Mouse (Mus musculus): ENCODE measurements at regions not wholly inside any gene's neighbourhood (a gene's known extent, or its start where the extent isn't known, plus 50 kb on each side); places are given as distances from the start of the nearest gene placed in this dataset.

DNA sequence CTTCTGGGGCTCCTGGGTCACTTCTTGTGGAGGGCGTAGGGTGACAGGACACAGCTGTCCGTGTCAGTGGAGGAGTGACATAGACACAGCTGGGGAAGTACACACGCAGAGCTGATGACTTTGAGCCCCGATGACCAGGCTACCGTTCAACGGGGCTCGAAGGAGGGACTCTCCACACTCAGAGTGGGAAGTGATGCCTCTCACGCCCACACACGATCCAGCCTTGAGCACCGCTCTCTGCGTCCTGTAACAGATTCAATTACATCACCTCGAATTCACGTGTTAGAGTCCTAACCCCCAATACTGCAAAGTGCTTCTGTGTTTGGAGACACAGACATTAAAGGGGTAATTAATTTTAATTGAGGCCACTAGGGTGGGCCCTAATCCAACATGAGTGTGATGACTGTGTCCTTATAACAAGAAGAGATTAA lies 101.4 kb upstream of the Sdk2 start:
- Histone ChIP-seq H3K9ac (ENCODE audit: insufficient read depth, low read depth, low read length, poor library complexity, severe bottlenecking) (no peak overlapping the region), H3K36me3 (ENCODE audit: control insufficient read depth, insufficient read depth, low read length, poor library complexity, severe bottlenecking) (no peaks in the 10 kb centered on the region), H3K9me3 (ENCODE audit: control insufficient read depth, insufficient read depth, low read depth, low read length) (no peaks in the 10 kb centered on the region), H3K4me1 (ENCODE audit: control insufficient read depth in 2 of 2, insufficient read depth in 2 of 2, low read length in 2 of 2, poor library complexity in 1 of 2) (peaks cover 0 to 2% of the 10 kb centered on the region in 2 experiments; a peak in 1 of 4 replicates), H3K4me3 (ENCODE audit: insufficient read depth in 1 of 2, low read depth in 1 of 2, low read length in 2 of 2, poor library complexity in 1 of 2, severe bottlenecking in 1 of 2) (no peak overlapping the region), H3K27ac (ENCODE audit: insufficient read depth, low read depth, low read length, poor library complexity, severe bottlenecking) (no peak overlapping the region)
- no peak for DNase-seq (ENCODE audit: low read depth, low spot score)
- in situ Hi-C loops (cut with MboI; ENCODE audit: low sequenced_read_pairs in 2 of 2, unreplicated experiment in 2 of 2): no loop called here
- TF ChIP-seq MAFK (IDR thresholded peaks at IDR 0.05; ENCODE audit: insufficient read depth, low read depth, low read length) (no peak), CHD2 (IDR thresholded peaks at IDR 0.05; ENCODE audit: low read depth, low read length) (no peak), HCFC1 (IDR thresholded peaks at IDR 0.05; ENCODE audit: borderline replicate concordance, insufficient read depth, low read length) (no peak), ZC3H11A (IDR thresholded peaks at IDR 0.05; ENCODE audit: borderline replicate concordance, low read depth, low read length) (no peak), ZNF384 (IDR thresholded peaks at IDR 0.05; ENCODE audit: low read depth, low read length) (no peak)

DNA sequence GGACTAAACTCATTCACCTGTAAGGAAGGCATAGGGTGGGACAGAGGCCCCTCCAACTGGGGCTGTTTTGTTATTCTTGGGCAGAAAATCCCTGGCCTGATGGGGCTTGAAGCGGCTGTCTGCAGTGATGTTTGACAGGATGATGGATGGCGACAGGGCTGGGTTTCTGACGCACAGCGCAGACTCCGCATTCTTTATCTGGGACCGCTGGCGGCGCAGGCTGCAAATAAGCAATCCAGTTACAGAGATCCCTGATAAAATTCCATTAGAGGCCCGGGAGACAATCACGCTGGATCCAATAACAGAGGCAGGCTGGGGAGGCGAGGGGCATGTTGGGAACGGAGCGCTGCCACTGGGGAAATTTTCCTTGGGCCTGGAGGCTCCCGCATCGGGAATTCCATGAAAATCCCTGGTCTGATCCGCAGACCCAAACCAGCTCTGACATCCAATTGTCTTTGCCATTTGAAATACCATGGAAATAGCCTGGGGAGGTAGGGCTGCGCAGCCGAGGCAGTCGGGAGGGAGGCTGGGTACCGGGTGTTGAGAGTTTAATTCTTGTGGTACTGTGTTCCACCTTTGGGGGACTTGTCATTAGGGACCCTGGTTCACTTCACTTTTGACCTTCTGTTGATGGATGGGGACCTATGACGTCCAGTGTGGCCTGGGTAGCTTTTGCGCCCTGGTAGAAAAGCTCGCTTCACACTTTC lies 99.0 kb upstream of the Sdk2 start:
- H3K36me3 ChIP-seq (ENCODE audit: control insufficient read depth, insufficient read depth, low read length, poor library complexity, severe bottlenecking): no peaks in the 10 kb centered on the region
- H3K4me3 ChIP-seq (ENCODE audit: insufficient read depth in 1 of 2, low read depth in 1 of 2, low read length in 2 of 2, poor library complexity in 1 of 2, severe bottlenecking in 1 of 2): no peak overlapping the region
- peaks cover 0 to 2% of the 10 kb centered on the region in 2 experiments; a peak in 1 of 4 replicates for H3K4me1 ChIP-seq (ENCODE audit: control insufficient read depth in 2 of 2, insufficient read depth in 2 of 2, low read length in 2 of 2, poor library complexity in 1 of 2)
- no peak overlapping the region for H3K27ac ChIP-seq (ENCODE audit: insufficient read depth, low read depth, low read length, poor library complexity, severe bottlenecking)
- H3K9ac ChIP-seq (ENCODE audit: insufficient read depth, low read depth, low read length, poor library complexity, severe bottlenecking): no peak overlapping the region
- H3K9me3 ChIP-seq (ENCODE audit: control insufficient read depth, insufficient read depth, low read depth, low read length): no peaks in the 10 kb centered on the region
- in situ Hi-C loops (cut with MboI; ENCODE audit: low sequenced_read_pairs in 2 of 2, unreplicated experiment in 2 of 2): no loop called here
- DNase-seq (ENCODE audit: low read depth, low spot score): no peak
- TF ChIP-seq HCFC1 (IDR thresholded peaks at IDR 0.05; ENCODE audit: borderline replicate concordance, insufficient read depth, low read length) (no peak), CHD2 (IDR thresholded peaks at IDR 0.05; ENCODE audit: low read depth, low read length) (no peak), ZNF384 (IDR thresholded peaks at IDR 0.05; ENCODE audit: low read depth, low read length) (no peak), MAFK (IDR thresholded peaks at IDR 0.05; ENCODE audit: insufficient read depth, low read depth, low read length) (no peak), ZC3H11A (IDR thresholded peaks at IDR 0.05; ENCODE audit: borderline replicate concordance, low read depth, low read length) (no peak)

DNA sequence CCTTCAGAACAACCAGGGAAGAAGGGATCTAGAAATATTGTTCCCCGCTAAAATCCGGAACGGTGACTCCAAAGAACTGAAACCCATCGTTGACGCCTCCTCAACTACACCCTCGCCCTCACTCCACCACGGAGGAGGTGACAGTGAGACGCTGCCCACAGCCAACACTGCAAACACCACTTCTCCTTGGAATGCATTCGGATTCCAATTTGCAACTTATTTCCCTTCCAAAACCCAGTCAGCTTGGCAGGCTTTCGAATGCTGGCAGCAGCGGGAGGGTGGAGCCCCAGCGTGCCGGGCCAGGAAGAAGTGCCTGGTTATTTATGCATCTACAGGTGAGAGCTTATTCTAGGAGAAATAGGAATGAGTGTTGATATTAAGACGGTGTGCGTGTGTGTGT lies 85.9 kb upstream of the Sdk2 start:
- TF ChIP-seq ZNF384 (IDR thresholded peaks at IDR 0.05; ENCODE audit: low read depth, low read length) (no peak), ZC3H11A (IDR thresholded peaks at IDR 0.05; ENCODE audit: borderline replicate concordance, low read depth, low read length) (no peak), CHD2 (IDR thresholded peaks at IDR 0.05; ENCODE audit: low read depth, low read length) (no peak), MAFK (IDR thresholded peaks at IDR 0.05; ENCODE audit: insufficient read depth, low read depth, low read length) (no peak), HCFC1 (IDR thresholded peaks at IDR 0.05; ENCODE audit: borderline replicate concordance, insufficient read depth, low read length) (no peak)
- Histone ChIP-seq H3K4me1 (ENCODE audit: control insufficient read depth in 2 of 2, insufficient read depth in 2 of 2, low read length in 2 of 2, poor library complexity in 1 of 2) (no peaks in the 10 kb centered on the region), H3K4me3 (ENCODE audit: insufficient read depth in 1 of 2, low read depth in 1 of 2, low read length in 2 of 2, poor library complexity in 1 of 2, severe bottlenecking in 1 of 2) (no peak overlapping the region), H3K9ac (ENCODE audit: insufficient read depth, low read depth, low read length, poor library complexity, severe bottlenecking) (no peak overlapping the region), H3K27ac (ENCODE audit: insufficient read depth, low read depth, low read length, poor library complexity, severe bottlenecking) (no peak overlapping the region), H3K36me3 (ENCODE audit: control insufficient read depth, insufficient read depth, low read length, poor library complexity, severe bottlenecking) (no peaks in the 10 kb centered on the region), H3K9me3 (ENCODE audit: control insufficient read depth, insufficient read depth, low read depth, low read length) (no peaks in the 10 kb centered on the region)
- in situ Hi-C loops (cut with MboI; ENCODE audit: low sequenced_read_pairs in 2 of 2, unreplicated experiment in 2 of 2): no loop called here
- DNase-seq (ENCODE audit: low read depth, low spot score): no peak

DNA sequence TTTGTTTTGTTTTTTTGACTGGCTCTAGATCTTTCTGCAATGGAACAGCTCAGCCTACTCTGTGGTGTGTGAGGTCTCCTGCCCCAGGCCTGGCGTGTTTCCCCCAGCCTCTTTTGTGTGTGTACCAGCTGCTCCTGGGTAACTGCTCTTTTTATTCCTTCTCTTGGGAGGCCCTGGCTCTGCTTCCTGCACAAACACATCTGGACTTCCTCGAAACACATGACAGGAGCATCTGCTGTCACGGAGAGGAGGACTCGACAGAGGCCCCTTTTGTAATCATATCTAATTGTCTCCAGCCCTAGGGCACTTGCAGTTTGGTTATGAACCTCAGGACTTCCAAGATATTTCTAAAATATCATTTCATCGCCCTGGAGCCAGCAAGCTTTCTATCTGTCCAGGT lies 79.5 kb upstream of the Sdk2 start:
- Histone ChIP-seq H3K4me3 (ENCODE audit: insufficient read depth in 1 of 2, low read depth in 1 of 2, low read length in 2 of 2, poor library complexity in 1 of 2, severe bottlenecking in 1 of 2) (no peak overlapping the region), H3K9ac (ENCODE audit: insufficient read depth, low read depth, low read length, poor library complexity, severe bottlenecking) (no peak overlapping the region), H3K36me3 (ENCODE audit: control insufficient read depth, insufficient read depth, low read length, poor library complexity, severe bottlenecking) (no peaks in the 10 kb centered on the region), H3K27ac (ENCODE audit: insufficient read depth, low read depth, low read length, poor library complexity, severe bottlenecking) (no peak overlapping the region), H3K4me1 (ENCODE audit: control insufficient read depth in 2 of 2, insufficient read depth in 2 of 2, low read length in 2 of 2, poor library complexity in 1 of 2) (no peaks in the 10 kb centered on the region), H3K9me3 (ENCODE audit: control insufficient read depth, insufficient read depth, low read depth, low read length) (no peaks in the 10 kb centered on the region)
- in situ Hi-C loops (cut with MboI; ENCODE audit: low sequenced_read_pairs in 2 of 2, unreplicated experiment in 2 of 2): no loop called here
- no peak for TF ChIP-seq ZC3H11A (IDR thresholded peaks at IDR 0.05; ENCODE audit: borderline replicate concordance, low read depth, low read length)
- TF ChIP-seq ZNF384 (IDR thresholded peaks at IDR 0.05; ENCODE audit: low read depth, low read length): no peak
- TF ChIP-seq CHD2 (IDR thresholded peaks at IDR 0.05; ENCODE audit: low read depth, low read length): no peak
- TF ChIP-seq MAFK (IDR thresholded peaks at IDR 0.05; ENCODE audit: insufficient read depth, low read depth, low read length): no peak
- TF ChIP-seq HCFC1 (IDR thresholded peaks at IDR 0.05; ENCODE audit: borderline replicate concordance, insufficient read depth, low read length): no peak
- DNase-seq (ENCODE audit: low read depth, low spot score): no peak

Measured in ES-E14 (cell line).